In genomic region chr11:106997976-106998375, GRCm38 (mm10) we compare ENCODE assay signal across 10 mouse cellular contexts. TPM values are rescaled to one million over a fixed set of nuclear protein-coding genes. Genes with fewer than 3 reads are reported as not detected.
A peak's percentile ranks its signal among the peaks of the same experiment; 100 is the strongest.
DNase-seq lines count a peak whose midpoint lies in the region; ATAC-seq and TF ChIP-seq lines count a peak whose summit lies in the region.
"Had no signal": no experiment of that assay in that cellular context is flagged by ENCODE, and none has a peak within 500 bp of the region (broad histone marks: within the 10 kb centered on the region; RNA-seq: fewer than 3 reads in every experiment).

No protein-coding gene starts in this region.

- H3K4me2 ChIP-seq in intestine, embryonic 14.5 days (ENCODE audit: low read length), result peak overlapping the region; percentile 50
- peak overlapping the region; percentile 56 for H3K4me2 ChIP-seq in midbrain, postnatal 0 days (ENCODE audit: low read depth, low read length, poor library complexity, severe bottlenecking)

- H3K27ac ChIP-seq in layer of hippocampus, adult 2 months, result no peak overlapping the region
- H3K27ac ChIP-seq in embryonic facial prominence, embryonic 10.5 days (replicated peaks), result peak overlapping the region; percentile 99
- H3K27ac ChIP-seq in intestine, embryonic 14.5 days (ENCODE audit: low read depth), result no peak overlapping the region
- H3K27ac ChIP-seq in midbrain, postnatal 0 days (ENCODE audit: low read depth, low read length), result peak overlapping the region; percentile 62

- WGBS in embryonic facial prominence, embryonic 10.5 days, result 16% methylated on average over 5 of the region's 5 CpGs
- WGBS in intestine, embryonic 14.5 days, result 22% methylated on average over 5 of the region's 5 CpGs
- 12% methylated on average over 5 of the region's 5 CpGs for WGBS in midbrain, postnatal 0 days

- peak overlapping the region; percentile 88 for H3K9ac ChIP-seq in intestine, embryonic 14.5 days (ENCODE audit: low read length)
- peak overlapping the region; percentile 58; the same call in 1 of the 2 replicates for H3K9ac ChIP-seq in midbrain, postnatal 0 days (replicated peaks; ENCODE audit: low read length, poor library complexity, severe bottlenecking)

- no peak for ATAC-seq in intestine, embryonic 14.5 days (replicated peaks; ENCODE audit: low FRiP score, low TSS enrichment, low read depth)
- no peak for ATAC-seq in midbrain, postnatal 0 days (ENCODE audit: low FRiP score)
- ATAC-seq: activated CD4-positive, CD25-positive, alpha-beta regulatory T cell, adult 4 months had no signal

- peaks cover 35% of the 10 kb centered on the region for H3K4me1 ChIP-seq in embryonic facial prominence, embryonic 10.5 days
- H3K4me1 ChIP-seq in intestine, embryonic 14.5 days (replicated peaks; ENCODE audit: control insufficient read depth, insufficient read depth, low read length), result peaks cover 6% of the 10 kb centered on the region; the same call in 1 of the 2 replicates
- H3K4me1 ChIP-seq in midbrain, postnatal 0 days (ENCODE audit: insufficient read depth, low read length), result no peaks in the 10 kb centered on the region

- TF ChIP-seq CTCF in layer of hippocampus, adult 2 months (conservative IDR thresholded peaks at IDR 0.05), result no peak
- no peak for TF ChIP-seq CTCF in midbrain, postnatal 0 days (IDR thresholded peaks at IDR 0.05)

- DNase-seq in layer of hippocampus, adult 2 months (ENCODE audit: low spot score in 2 of 2), result no peak
- no peak for DNase-seq in layer of hippocampus, adult 8-10 months (ENCODE audit: low spot score in 2 of 2)
- no peak for DNase-seq in embryonic facial prominence, embryonic 10.5 days (ENCODE audit: low spot score)
- no peak for DNase-seq in intestine, embryonic 14.5 days (ENCODE audit: low spot score)
- DNase-seq in midbrain, postnatal 0 days (ENCODE audit: low spot score), result no peak
- no peak for DNase-seq in right cerebral cortex, postnatal 25 days
- DNase-seq in cerebellum, adult 11-12 months, result no peak
- no peak for DNase-seq in ovary, adult 18-20 months (ENCODE audit: low spot score)
- DNase-seq: kidney, adult 11 months had no signal

- no peaks in the 10 kb centered on the region for H3K27me3 ChIP-seq in embryonic facial prominence, embryonic 10.5 days (replicated peaks; ENCODE audit: low read depth, poor library complexity, severe bottlenecking)
- no peaks in the 10 kb centered on the region for H3K27me3 ChIP-seq in intestine, embryonic 14.5 days (replicated peaks; ENCODE audit: control insufficient read depth, insufficient read depth, low read length)
- no peaks in the 10 kb centered on the region for H3K27me3 ChIP-seq in midbrain, postnatal 0 days (ENCODE audit: insufficient read depth, low read length)

- H3K9me3 ChIP-seq in embryonic facial prominence, embryonic 10.5 days, result no peaks in the 10 kb centered on the region
- no peaks in the 10 kb centered on the region for H3K9me3 ChIP-seq in intestine, embryonic 14.5 days (ENCODE audit: control insufficient read depth, low read length)
- H3K9me3 ChIP-seq in midbrain, postnatal 0 days (ENCODE audit: low read length), result no peaks in the 10 kb centered on the region

- peaks cover 48% of the 10 kb centered on the region for H3K36me3 ChIP-seq in embryonic facial prominence, embryonic 10.5 days (replicated peaks)
- peaks cover 42% of the 10 kb centered on the region for H3K36me3 ChIP-seq in intestine, embryonic 14.5 days (ENCODE audit: control insufficient read depth, insufficient read depth, low read length)
- peaks cover 3% of the 10 kb centered on the region; the same call in 1 of the 2 replicates for H3K36me3 ChIP-seq in midbrain, postnatal 0 days (ENCODE audit: insufficient read depth, low read length)

- peak overlapping the region; percentile 90 for H3K4me3 ChIP-seq in layer of hippocampus, adult 2 months
- H3K4me3 ChIP-seq in embryonic facial prominence, embryonic 10.5 days, result peak overlapping the region; percentile 100
- peak overlapping the region; percentile 71 for H3K4me3 ChIP-seq in intestine, embryonic 14.5 days (ENCODE audit: low read depth, low read length)
- peak overlapping the region; percentile 82 for H3K4me3 ChIP-seq in midbrain, postnatal 0 days (ENCODE audit: low read depth, low read length)

RNA-seq across cellular contexts. Expression of gene Kpna2, which starts 1.4 kb away (rescaled TPM):
- 10 to 100 TPM; 17.7 to 19.1 TPM for total RNA-seq in layer of hippocampus, adult 2 months (2021)
- total RNA-seq in layer of hippocampus, adult 8-10 months (2022), result 10 to 100 TPM; 17.5 to 23.7 (median 21.7) TPM
- polyA plus RNA-seq in embryonic facial prominence, embryonic 10.5 days (2016; fragmentation: Nextera tagmentation; extraction: Ambion mirVana), result 631 and 685 TPM in 2 replicates
- polyA plus RNA-seq in intestine, embryonic 14.5 days (2014; fragmentation: Nextera tagmentation; extraction: Ambion mirVana), result 416 and 452 TPM in 2 replicates
- total RNA-seq in midbrain, postnatal 0 days (2014; rRNA removed), result 73.1 and 82.8 TPM in 2 replicates
- 92.7 TPM in 2 replicates for polyA plus RNA-seq in midbrain, postnatal 0 days (2015; fragmentation: Nextera tagmentation; extraction: Ambion mirVana)

RNA-seq across cellular contexts. Expression of gene 1810010H24Rik, which starts 27.5 kb away (rescaled TPM):
- total RNA-seq in layer of hippocampus, adult 2 months (2021), result 1 to 10 TPM; 3.1 to 3.5 TPM
- 1 to 10 TPM; 2.0 to 4.8 (median 4.7) TPM for total RNA-seq in layer of hippocampus, adult 8-10 months (2022)
- polyA plus RNA-seq in embryonic facial prominence, embryonic 10.5 days (2016; fragmentation: Nextera tagmentation; extraction: Ambion mirVana), result 0.98 and 2.1 TPM in 2 replicates
- 1.8 and 2.9 TPM in 2 replicates for polyA plus RNA-seq in intestine, embryonic 14.5 days (2014; fragmentation: Nextera tagmentation; extraction: Ambion mirVana)
- 11.0 and 15.6 TPM in 2 replicates for total RNA-seq in midbrain, postnatal 0 days (2014; rRNA removed)
- polyA plus RNA-seq in midbrain, postnatal 0 days (2015; fragmentation: Nextera tagmentation; extraction: Ambion mirVana), result 10.9 and 11.5 TPM in 2 replicates

Comparison
In these comparisons a context has a peak if more than half of its experiments do, and no peak if none do; other contexts are left out.
1. H3K27ac ChIP-seq: peak in embryonic facial prominence, embryonic 10.5 days (single experiment) and midbrain, postnatal 0 days (single experiment); none in layer of hippocampus, adult 2 months (single experiment) and intestine, embryonic 14.5 days (single experiment).
2. Peak in every context shown above with its lines, with median percentiles within 50 percentile points of each other: H3K4me3 ChIP-seq.